Mouse (Mus musculus) lung, adult 18-20 months (tissue): ENCODE data around the gene Prpf19.
A peak's percentile ranks its signal among the peaks of the same experiment; 100 is the strongest.

Experiments used
- DNase-seq, 2 experiments: peaks; one replicate each; pipeline ENCODE4 v3.0.0; 2022; ENCODE audit warnings: mixed read lengths in 2 of 2

Gene Prpf19

GRCm38 (mm10) chr19:10895016-10895528 lies at the start of gene Prpf19:
Prpf19 (plus strand) TSS chr19:10895231.
- peak; percentile 97 to 98 for DNase-seq

DNA sequence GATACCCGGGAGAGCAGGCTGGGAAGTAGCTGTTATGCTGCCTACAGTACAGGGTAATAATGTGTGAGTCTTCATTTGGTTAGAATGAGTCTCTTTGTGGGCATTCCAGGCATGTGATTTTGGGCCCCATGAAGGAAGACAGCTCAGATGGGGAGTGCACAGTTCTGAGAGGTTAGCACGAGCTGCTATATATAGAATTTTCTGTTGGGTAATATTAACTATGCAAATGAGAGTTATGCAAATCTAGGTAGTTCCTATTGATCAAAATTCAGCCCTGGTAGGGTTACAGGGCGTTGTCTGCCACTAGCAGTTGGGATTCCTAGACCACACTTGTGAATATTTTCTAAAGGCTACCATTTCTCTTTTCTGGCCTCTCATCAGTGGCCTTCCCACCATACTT lies 49.6 kb upstream of the Prpf19 start:
- no peak for DNase-seq

DNA sequence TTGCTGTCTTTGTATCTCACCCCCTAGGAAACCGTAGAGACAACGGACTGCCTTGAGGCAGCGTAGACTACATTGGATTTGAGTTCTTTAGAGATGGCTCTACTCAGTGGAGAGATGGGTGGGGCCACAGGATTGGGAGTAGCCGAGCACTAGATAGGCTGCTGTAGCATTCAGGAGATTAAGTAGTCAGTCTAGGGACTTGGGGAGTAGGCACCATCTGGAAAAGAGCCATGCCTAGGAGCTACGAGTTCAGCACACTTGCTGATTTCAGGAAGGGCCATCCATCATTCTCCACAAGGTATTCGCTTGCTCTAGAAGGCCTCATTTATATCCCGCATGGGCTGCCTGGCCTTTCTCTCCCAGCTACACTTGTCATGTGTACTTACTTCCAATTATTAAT lies 48.9 kb upstream of the Prpf19 start:
- no peak for DNase-seq

DNA sequence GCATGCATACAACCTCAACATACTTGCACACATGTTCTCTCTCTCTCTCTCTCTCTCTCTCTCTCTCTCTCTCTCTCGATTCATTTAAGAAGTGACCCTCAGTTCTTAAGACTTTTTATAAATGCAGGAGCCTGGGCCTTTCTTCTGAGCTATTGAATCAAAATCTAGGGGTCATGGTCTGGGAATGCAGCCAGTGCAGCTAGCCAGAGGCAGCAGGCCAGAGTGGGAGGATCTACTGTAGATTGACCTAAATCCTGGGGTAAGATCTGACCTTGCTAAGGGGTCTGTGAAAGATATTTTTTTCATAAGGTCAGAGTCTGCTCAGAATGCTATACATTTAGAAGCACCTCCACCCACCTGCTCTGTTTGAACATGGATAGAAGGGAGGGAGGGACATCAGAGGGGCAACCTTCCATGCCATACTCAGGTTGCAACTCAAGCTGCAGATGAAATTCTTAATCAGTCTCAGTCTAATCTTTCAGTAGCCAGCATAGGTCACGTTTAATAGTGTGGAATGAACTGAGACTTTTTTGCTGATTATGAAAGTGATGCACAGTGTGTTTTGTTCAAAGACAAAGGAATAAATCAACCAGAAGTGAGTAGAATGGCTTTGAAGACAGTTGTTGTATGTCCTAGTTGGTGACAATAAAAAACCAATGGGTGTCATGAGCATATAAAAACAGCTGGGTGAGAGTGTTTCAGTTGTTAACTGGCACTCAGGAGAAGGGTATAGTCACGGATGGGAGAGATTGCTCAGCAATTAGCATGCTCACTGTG lies 47.5 kb upstream of the Prpf19 start:
- DNase-seq, result no peak

- no peak for DNase-seq
Measured at GRCm38 (mm10) chr19:10855422-10855821, 39.6 kb upstream of the Prpf19 start.

DNA sequence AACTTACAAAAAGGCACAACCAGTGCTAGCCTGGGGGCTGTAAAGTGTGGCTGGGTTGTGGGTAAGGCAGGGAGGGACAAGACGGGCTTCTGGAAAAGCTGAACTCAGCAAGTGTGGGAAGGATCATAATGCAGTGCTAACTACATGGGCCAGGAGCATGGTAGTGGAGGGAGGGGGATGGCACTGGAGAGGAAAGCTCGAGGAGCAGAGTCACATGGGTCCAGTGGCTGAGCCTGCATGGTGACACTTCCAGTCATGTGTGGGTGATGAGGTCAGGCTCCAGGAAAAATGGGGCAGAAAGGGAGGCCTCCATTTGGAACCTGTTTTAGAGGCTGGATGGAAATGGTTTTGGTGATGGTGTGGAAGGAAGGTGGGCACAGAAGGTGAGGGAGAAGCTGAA lies 38.5 kb upstream of the Prpf19 start:
- no peak for DNase-seq

DNA sequence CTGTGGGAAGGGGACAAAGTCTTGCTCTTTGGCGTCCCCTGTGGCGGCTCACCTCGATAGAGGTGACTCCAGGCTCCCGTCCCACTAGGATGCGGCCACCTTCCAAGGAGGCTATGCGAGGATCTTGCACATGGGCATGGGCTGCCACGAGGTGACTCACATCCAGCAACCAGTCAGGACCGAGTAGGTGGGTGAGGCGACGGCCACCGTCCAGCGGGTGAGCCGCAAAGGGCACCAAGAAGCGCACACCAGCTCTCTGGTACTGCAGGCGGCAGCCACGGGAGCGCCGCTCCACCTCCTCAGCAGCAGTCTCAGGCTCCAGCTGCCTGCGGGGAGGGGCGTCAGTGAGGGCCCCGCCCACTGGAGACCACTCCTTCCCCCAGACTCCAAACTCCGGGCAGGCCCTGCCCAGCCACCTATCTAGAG lies 34.9 kb upstream of the Prpf19 start:
- DNase-seq, result no peak

GRCm38 (mm10) chr19:10866351-10866750 lies 28.7 kb upstream of the Prpf19 start:
- no peak for DNase-seq

- no peak for DNase-seq
Measured at GRCm38 (mm10) chr19:10867946-10868622, 26.9 kb upstream of the Prpf19 start.

DNA sequence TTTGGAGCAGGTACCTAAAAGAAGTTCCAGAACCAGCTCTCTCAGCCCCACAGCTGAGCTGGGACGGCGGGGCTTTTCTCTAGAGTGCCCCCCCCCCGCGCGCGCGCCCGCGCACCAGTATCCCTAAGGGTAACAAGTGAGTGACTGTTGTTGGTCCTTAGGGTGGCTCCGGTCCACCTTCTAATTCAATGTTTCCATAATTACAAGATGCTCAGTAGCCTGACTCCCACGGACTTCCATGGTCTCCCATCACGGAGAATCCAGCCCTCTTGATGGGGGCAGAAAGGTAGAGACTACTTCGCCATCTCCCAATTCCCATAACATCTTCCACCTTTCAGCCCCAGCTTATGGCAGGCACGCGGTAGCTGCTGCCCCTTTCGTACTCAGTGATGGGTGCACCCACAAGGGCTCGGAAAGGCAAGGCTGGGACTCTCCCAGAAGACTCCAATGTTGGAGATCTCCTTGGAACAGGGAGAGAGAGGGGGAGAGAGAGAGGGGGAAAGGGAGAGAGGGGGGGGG lies 26.3 kb upstream of the Prpf19 start:
- no peak for DNase-seq

DNA sequence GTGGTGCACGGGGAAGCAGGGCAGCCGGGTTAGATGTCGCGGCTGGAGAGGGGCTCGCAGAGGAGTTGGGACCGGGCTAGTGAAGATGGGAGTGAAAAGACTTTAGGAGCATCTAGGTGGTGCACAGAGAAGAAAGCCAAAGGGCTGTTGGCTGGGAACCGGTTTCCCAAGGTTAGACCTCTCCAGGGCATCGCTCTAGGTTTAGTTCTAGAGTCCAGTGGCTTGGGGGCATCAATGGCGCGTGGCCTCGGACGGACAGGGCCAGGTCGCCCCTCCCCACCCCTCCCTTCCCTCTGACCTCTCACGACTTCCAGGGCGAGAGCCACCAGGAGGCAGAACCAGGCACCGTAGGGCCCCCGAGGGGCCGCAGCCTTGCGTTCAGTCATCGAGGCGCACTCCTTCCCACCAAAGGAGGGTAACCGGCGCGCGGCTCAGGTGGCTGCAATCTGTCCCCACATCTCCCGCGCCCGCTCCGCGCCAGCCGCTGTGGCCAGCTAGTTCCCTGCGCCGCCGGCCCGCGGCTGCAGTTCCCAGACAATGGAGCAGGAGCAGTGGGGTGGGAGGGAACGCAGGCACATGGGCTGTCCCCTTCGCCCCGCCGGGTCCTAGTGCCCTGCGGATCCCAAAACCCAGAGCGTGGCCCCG lies 25.7 kb upstream of the Prpf19 start:
- peak; percentile 73 to 74 for DNase-seq

DNA sequence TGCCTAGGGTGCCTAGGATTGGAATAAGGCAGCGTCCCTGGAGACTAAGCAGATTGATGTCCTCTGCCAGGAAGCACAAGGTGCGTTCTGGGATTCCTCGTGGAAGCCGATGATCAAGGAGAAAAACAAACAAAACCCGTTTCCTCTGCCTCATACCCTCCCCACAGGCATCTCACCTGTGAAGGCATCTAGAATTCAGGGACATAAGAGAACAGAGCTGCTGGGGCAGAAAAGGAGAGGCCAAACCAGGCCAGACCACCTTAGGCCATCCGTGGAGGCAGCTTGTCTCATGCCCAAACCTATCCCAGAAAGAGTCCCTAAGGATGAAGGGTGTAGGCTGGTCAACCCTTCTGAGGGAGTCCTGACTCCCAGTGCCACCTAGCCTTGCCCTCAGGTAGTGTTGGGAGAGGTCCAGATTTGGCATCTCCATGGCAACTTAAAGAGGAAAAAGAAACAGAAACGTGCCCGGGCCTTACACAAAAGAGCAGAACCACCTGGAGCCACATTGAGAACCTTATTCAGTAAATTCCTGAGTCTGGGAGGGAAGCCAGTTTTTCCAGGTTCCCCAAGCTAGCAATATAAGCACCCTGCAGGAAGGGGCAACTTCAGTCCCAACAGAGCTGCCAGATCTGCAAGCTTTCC lies 25.0 kb upstream of the Prpf19 start, which contains the start of gene Tmem132a:
Gene Tmem132a, minus strand, starts transcription at position 55 of the 642 bp plus-strand sequence.
- DNase-seq, result peak; percentile 45 to 66

DNA sequence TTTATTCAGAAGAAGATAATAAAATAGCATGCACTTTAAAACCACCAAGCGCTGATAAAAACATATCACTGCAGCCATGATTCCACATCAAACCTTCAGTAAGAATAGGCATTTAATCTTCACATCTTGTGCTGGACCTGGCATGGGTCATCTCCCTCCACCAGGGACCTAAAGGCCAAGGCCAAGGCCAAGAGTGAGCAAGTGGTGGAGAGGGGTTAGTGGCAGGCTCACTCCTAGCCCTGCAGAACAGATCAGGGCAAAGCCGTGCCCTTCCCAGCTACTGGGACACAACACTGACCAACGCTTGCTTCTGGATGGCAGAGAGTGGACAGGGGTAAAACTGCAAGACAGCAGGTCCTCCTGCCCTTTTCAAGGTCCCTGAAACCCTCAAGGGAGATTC lies 24.4 kb upstream of the Prpf19 start:
- DNase-seq, result no peak

DNA sequence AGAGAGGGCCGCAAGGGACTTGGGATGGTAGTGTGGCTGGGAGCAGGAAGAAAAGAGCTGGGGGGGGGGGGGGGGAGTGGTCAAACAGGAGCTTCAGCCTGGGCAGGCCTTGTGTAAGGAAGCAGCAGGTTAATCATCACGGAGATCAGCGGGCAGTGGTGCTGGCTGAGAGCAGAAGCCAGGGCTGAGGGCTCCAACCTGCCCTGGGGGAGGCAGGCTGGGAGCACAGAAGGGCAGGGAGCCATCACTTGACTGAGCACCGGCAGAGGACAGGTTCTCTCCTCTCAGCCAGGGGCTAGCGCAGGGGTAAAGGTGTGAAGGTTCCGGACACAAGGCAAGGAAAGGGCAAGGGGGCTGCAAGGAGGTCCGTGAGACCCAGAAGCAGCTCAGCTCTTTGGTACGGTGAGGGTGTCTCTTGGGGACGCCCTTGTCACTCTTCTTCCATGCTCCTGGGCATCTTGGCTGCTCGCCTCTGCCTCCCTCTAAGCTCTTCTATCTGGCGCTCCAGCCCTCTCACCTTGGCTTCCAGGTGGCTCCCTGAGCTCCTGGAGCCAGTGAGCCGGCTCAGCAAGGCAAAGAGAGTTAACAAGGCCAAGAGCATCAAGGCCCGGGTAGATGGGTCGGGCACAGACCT lies 23.6 kb upstream of the Prpf19 start:
- DNase-seq, result no peak

- peak in 1 of 2 experiments; percentile 32 for DNase-seq
Measured at GRCm38 (mm10) chr19:10878201-10878837, 16.7 kb upstream of the Prpf19 start.

GRCm38 (mm10) chr19:10880085-10880974 lies 14.7 kb upstream of the Prpf19 start:
- peak; percentile 84 to 85 for DNase-seq

GRCm38 (mm10) chr19:10880975-10881425 lies 14.0 kb upstream of the Prpf19 start:
- DNase-seq, result no peak

- peak; percentile 93 to 96 for DNase-seq
Measured at GRCm38 (mm10) chr19:10881426-10882154, 13.4 kb upstream of the Prpf19 start, which contains the start of gene Tmem109. Tmem109 (minus strand) TSS chr19:10882001.

DNA sequence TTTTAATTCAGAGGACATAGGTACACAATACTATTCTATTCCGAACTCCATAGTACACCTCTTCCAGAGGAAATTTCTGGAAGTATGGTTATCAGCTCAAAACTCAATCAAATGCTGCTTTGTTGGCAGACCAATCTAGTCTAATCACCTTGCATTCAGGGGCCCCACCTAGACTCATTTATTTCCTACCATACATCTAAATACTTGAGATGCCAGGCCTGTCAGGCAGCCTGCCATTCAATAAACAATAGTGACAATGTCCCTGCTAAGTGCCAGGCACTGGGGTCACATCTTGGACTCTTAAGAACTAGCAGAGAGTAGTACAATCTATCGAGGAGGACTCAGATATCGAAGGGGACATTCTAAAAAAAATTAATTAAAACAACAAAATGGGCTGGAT lies 2.8 kb upstream of the Prpf19 start:
- peak in 1 of 2 experiments; percentile 29 for DNase-seq

DNA sequence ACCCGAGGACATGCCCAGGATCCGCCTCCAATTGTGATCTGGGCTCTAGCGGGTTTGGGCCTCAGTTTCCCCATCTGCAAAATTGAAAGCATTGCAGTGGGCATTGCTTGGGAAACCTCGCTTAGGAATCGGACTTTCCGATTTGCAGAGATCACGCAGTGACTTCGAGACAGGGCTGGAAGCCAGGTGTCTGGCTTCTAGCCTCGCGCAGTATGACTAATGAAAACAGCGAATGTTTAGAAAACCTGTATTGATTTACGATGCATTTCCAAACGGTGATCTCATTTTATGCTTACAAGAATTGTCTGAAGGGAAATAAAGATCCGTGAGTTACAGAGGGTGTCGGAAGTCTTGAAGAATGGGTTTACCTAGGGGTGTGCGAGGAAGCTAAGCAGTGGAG lies 677 bp downstream of the Prpf19 start:
- no peak for DNase-seq
